Mouse (Mus musculus) limb, embryonic 15.5 days (tissue): ENCODE measurements at regions not wholly inside any gene's neighbourhood (a gene's known extent, or its start where the extent isn't known, plus 50 kb on each side); places are given as distances from the start of the nearest gene placed in this dataset.

ENCODE experiments used
- ATAC-seq: fragments of 200-750 bp; cut with Nextera tagmentation; 2 replicates; pipeline ENCODE4 v1.8.0; 2017; ENCODE audit warnings: low read depth, moderate TSS enrichment; ENCODE audit not compliant: insufficient number of reproducible peaks, low FRiP score, low TSS enrichment
- H3K27ac ChIP-seq: fragments of 300-500 bp; sonication (generic); 2 replicates; pipeline ENCODE4 v1.5.1; 2015; ENCODE audit warnings: moderate library complexity, mild to moderate bottlenecking, inconsistent platforms
- H3K27me3 ChIP-seq: fragments of 300-500 bp; sonication (generic); 2 replicates; pipeline ENCODE4 v1.6.1; 2015; ENCODE audit warnings: inconsistent platforms
- H3K36me3 ChIP-seq: fragments of 300-500 bp; sonication (generic); 2 replicates; pipeline ENCODE4 v1.6.1; 2015; ENCODE audit warnings: inconsistent platforms
- H3K4me1 ChIP-seq: fragments of 300-500 bp; sonication (generic); 2 replicates; pipeline ENCODE4 v1.6.1; 2015; ENCODE audit warnings: inconsistent platforms
- H3K4me2 ChIP-seq: fragments of 300-500 bp; sonication (generic); 2 replicates; pipeline ENCODE4 v1.6.1; 2015; ENCODE audit warnings: mild to moderate bottlenecking, inconsistent platforms
- H3K4me3 ChIP-seq: fragments of 300-500 bp; sonication (generic); 2 replicates; pipeline ENCODE4 v1.5.1; 2015; ENCODE audit warnings: mild to moderate bottlenecking, inconsistent platforms
- H3K9ac ChIP-seq: fragments of 300-500 bp; sonication (generic); 2 replicates; pipeline ENCODE4 v1.6.1; 2015; ENCODE audit warnings: inconsistent platforms
- H3K9me3 ChIP-seq: fragments of 300-500 bp; sonication (generic); 2 replicates; pipeline ENCODE4 v1.6.1; 2016; ENCODE audit warnings: inconsistent platforms
- whole genome bisulfite sequencing: fragments of 180-500 bp; shearing (Covaris S2); methylation state at CpG from one replicate; pipeline ENCODE4 v1.1.7; 2015; 5-methylcytosine and 5-hydroxymethylcytosine counted together

DNA sequence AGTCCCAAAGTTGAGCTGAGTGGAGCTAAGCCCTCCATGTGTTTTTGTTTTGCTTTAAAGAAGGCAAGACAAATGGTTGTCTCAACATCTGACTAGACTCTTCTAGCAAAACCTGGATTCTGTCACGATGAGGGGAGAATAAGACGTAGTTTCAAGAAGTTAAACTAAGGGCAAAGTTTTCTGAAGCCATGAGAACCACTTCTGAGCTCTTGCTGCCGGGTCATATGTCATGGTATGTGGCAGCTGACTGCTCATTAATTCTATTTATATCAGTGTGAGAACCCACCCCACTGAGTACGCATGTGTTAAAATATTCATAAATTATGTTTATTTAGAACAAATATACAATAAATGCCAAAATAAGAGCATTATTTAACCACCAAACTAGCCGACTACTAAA lies 58.4 kb upstream of the Etaa1 start:
- WGBS: 38% methylated on average over 5 of the region's 5 CpGs
- Histone ChIP-seq H3K27me3 (0 out of 2 replicates have a peak, but pooled peaks cover 4% of the 10 kb centered on the region), H3K9me3 (no peaks in the 10 kb centered on the region), H3K9ac (no peak overlapping the region), H3K4me1 (0 out of 2 replicates have a peak, but pooled peaks cover 4% of the 10 kb centered on the region), H3K27ac (no peak overlapping the region), H3K4me2 (no peak overlapping the region), H3K4me3 (no peak overlapping the region), H3K36me3 (no peaks in the 10 kb centered on the region)
- ATAC-seq: no peak

- H3K4me2 ChIP-seq: peak overlapping the region; percentile 32
- no peak overlapping the region for H3K9ac ChIP-seq
- H3K27me3 ChIP-seq: 0 out of 2 replicates have a peak, but pooled peaks cover 4% of the 10 kb centered on the region
- H3K9me3 ChIP-seq: no peaks in the 10 kb centered on the region
- 0 out of 2 replicates have a peak, but pooled peaks have one; percentile 35 for ATAC-seq
- H3K4me3 ChIP-seq: no peak overlapping the region
- H3K36me3 ChIP-seq: no peaks in the 10 kb centered on the region
- WGBS: 14% methylated on average over 13 of the region's 13 CpGs
- no peak overlapping the region for H3K27ac ChIP-seq
- H3K4me1 ChIP-seq: 0 out of 2 replicates have a peak, but pooled peaks cover 4% of the 10 kb centered on the region
Measured at GRCm38 (mm10) chr11:18011101-18011733, 57.5 kb upstream of the Etaa1 start.

GRCm38 (mm10) chr11:18008140-18008539 lies 54.5 kb upstream of the Etaa1 start:
- no peak overlapping the region for H3K27ac ChIP-seq
- no peaks in the 10 kb centered on the region for H3K9me3 ChIP-seq
- 89% methylated on average over 6 of the region's 6 CpGs for WGBS
- H3K4me1 ChIP-seq: 0 out of 2 replicates have a peak, but pooled peaks cover 4% of the 10 kb centered on the region
- H3K4me3 ChIP-seq: no peak overlapping the region
- no peaks in the 10 kb centered on the region for H3K27me3 ChIP-seq
- H3K4me2 ChIP-seq: no peak overlapping the region
- no peak overlapping the region for H3K9ac ChIP-seq
- no peak for ATAC-seq
- H3K36me3 ChIP-seq: no peaks in the 10 kb centered on the region
